Mouse (Mus musculus) liver, embryonic 15.5 days (tissue): Measurements from ENCODE around the gene Surf6. TPM values are rescaled to one million over a fixed set of nuclear protein-coding genes. Genes with fewer than 3 reads are reported as not detected.
"Not testable (repeated sequence)": the region's sequence is repeated elsewhere in the genome, so short reads cannot be mapped to it uniquely, and the experiment has no call there.

Source experiments
- ATAC-seq: fragments of 200-750 bp; cut with Nextera tagmentation; 2 replicates; pipeline ENCODE4 v1.8.0; 2017; ENCODE audit warnings: moderate number of reproducible peaks, mild to moderate bottlenecking, moderate library complexity; ENCODE audit not compliant: insufficient read depth
- H3K27ac ChIP-seq: fragments of 300-500 bp; sonication (generic); replicated peaks from 2 replicates; pipeline ENCODE4 v1.5.1; 2015; ENCODE audit warnings: mild to moderate bottlenecking, inconsistent platforms
- H3K27me3 ChIP-seq: fragments of 300-500 bp; sonication (generic); 2 replicates; pipeline ENCODE4 v1.6.1; 2015; ENCODE audit warnings: mild to moderate bottlenecking, inconsistent platforms
- H3K36me3 ChIP-seq: fragments of 300-500 bp; sonication (generic); replicated peaks from 2 replicates; pipeline ENCODE4 v1.6.1; 2015; ENCODE audit warnings: moderate library complexity, mild to moderate bottlenecking, inconsistent platforms
- H3K4me1 ChIP-seq: fragments of 300-500 bp; sonication (generic); replicated peaks from 2 replicates; pipeline ENCODE4 v1.6.1; 2015; ENCODE audit warnings: inconsistent platforms
- H3K4me2 ChIP-seq: fragments of 300-500 bp; sonication (generic); 2 replicates; pipeline ENCODE4 v1.6.1; 2015; ENCODE audit warnings: moderate library complexity, mild to moderate bottlenecking, inconsistent platforms
- H3K4me3 ChIP-seq: fragments of 300-500 bp; sonication (generic); replicated peaks from 2 replicates; pipeline ENCODE4 v1.5.1; 2015; ENCODE audit warnings: mild to moderate bottlenecking, inconsistent platforms
- H3K9ac ChIP-seq: fragments of 300-500 bp; sonication (generic); 2 replicates; pipeline ENCODE4 v1.6.1; 2015; ENCODE audit warnings: moderate library complexity, mild to moderate bottlenecking, inconsistent platforms
- H3K9me3 ChIP-seq: fragments of 300-500 bp; sonication (generic); replicated peaks from 2 replicates; pipeline ENCODE4 v1.6.1; 2016; ENCODE audit warnings: inconsistent platforms
- WGBS: fragments of 180-500 bp; shearing (Covaris S2); methylation state at CpG from one replicate; pipeline ENCODE4 v1.1.7; 2015; ENCODE audit warnings: mixed read lengths; ENCODE audit not compliant: insufficient replicate concordance; 5-methylcytosine and 5-hydroxymethylcytosine counted together
- polyA plus RNA-seq: library from polyadenylated mRNA; unstranded; fragments of >200 nt; fragmentation: Nextera tagmentation; extraction: Ambion mirVana; gene quantifications from 2 replicates; pipeline ENCODE4 v1.2.1, GENCODE M21; 2015

Gene Surf6
- polyA plus RNA-seq, 1 experiment from 2014 or later, result 9.9 TPM

- H3K36me3 ChIP-seq, result peaks cover 85% of the 10 kb centered on the region
These were observed 6.8 kb downstream of the Surf6 start for GRCm38 (mm10) chr2:26895898-26896297.

GRCm38 (mm10) chr2:26886170-26886569, 16.5 kb downstream of the Surf6 start:
- H3K27me3 ChIP-seq, H3K9ac ChIP-seq, H3K4me1 ChIP-seq, H3K9me3 ChIP-seq, H3K27ac ChIP-seq, H3K4me3 ChIP-seq, H3K4me2 ChIP-seq, ATAC-seq: not testable (repeated sequence)
- H3K36me3 ChIP-seq, result peaks cover 27% of the 10 kb centered on the region
- WGBS, result 58% methylated on average over 4 of the region's 4 CpGs

More at GRCm38 (mm10) chr2:26895898-26896297, 6.8 kb downstream of the Surf6 start:
- H3K4me1 ChIP-seq, result peaks cover 6% of the 10 kb centered on the region
- no peak overlapping the region for H3K9ac ChIP-seq
- no peak overlapping the region for H3K4me2 ChIP-seq
- no peak overlapping the region for H3K27ac ChIP-seq
- 77% methylated on average over 4 of the region's 4 CpGs for WGBS
- no peaks in the 10 kb centered on the region for H3K9me3 ChIP-seq
- H3K4me3 ChIP-seq, result no peak overlapping the region
- no peak for ATAC-seq
- H3K27me3 ChIP-seq, result no peaks in the 10 kb centered on the region

GRCm38 (mm10) chr2:26885541-26885940, 17.1 kb downstream of the Surf6 start:
- not testable (repeated sequence) for H3K4me2 ChIP-seq, H3K27ac ChIP-seq, H3K27me3 ChIP-seq, H3K4me3 ChIP-seq, H3K4me1 ChIP-seq, H3K9ac ChIP-seq, ATAC-seq, H3K9me3 ChIP-seq
- peaks cover 20% of the 10 kb centered on the region for H3K36me3 ChIP-seq
- 84% methylated on average over 2 of the region's 2 CpGs for WGBS

- Histone ChIP-seq H3K9me3 (no peaks in the 10 kb centered on the region), H3K27ac (no peak overlapping the region), H3K4me3 (no peak overlapping the region), H3K4me1 (no peaks in the 10 kb centered on the region), H3K4me2 (no peak overlapping the region), H3K27me3 (no peaks in the 10 kb centered on the region), H3K9ac (no peak overlapping the region), H3K36me3 (no peaks in the 10 kb centered on the region)
- no peak for ATAC-seq
These were observed 24.1 kb downstream of the Surf6 start for GRCm38 (mm10) chr2:26878571-26878970.

- Histone ChIP-seq H3K4me3 (no peak overlapping the region), H3K4me1 (no peaks in the 10 kb centered on the region), H3K27me3 (peaks cover 5% of the 10 kb centered on the region; the same call in 1 of the 2 replicates), H3K27ac (no peak overlapping the region), H3K4me2 (no peak overlapping the region), H3K36me3 (no peaks in the 10 kb centered on the region), H3K9ac (no peak overlapping the region), H3K9me3 (no peaks in the 10 kb centered on the region)
- ATAC-seq, result no peak
- WGBS, result 47% methylated on average over 6 of the region's 6 CpGs
These were observed 32.0 kb downstream of the Surf6 start for GRCm38 (mm10) chr2:26870666-26871065.

- no peak for ATAC-seq
- H3K36me3 ChIP-seq, result no peaks in the 10 kb centered on the region
- no peak within 1 kb of the TSS for H3K27ac ChIP-seq
- no peaks in the 10 kb centered on the region for H3K4me1 ChIP-seq
- 39% methylated on average over 3 of the region's 3 CpGs for WGBS
- H3K4me3 ChIP-seq, result no peak within 1 kb of the TSS
- no peak within 1 kb of the TSS for H3K9ac ChIP-seq
- H3K4me2 ChIP-seq, result no peak within 1 kb of the TSS
- peaks cover 2% of the 10 kb centered on the region; the same call in 1 of the 2 replicates for H3K27me3 ChIP-seq
- no peaks in the 10 kb centered on the region for H3K9me3 ChIP-seq
These were observed 37.8 kb downstream of the Surf6 start, which contains the start of gene Abo for GRCm38 (mm10) chr2:26864879-26865278. TSS of gene Abo (minus strand) at chr2:26864979.

GRCm38 (mm10) chr2:26862856-26863255, 39.8 kb downstream of the Surf6 start:
- ATAC-seq, result no peak
- Histone ChIP-seq H3K27ac (no peak overlapping the region), H3K27me3 (0 out of 2 replicates have a peak, but pooled peaks cover 2% of the 10 kb centered on the region), H3K9me3 (no peaks in the 10 kb centered on the region), H3K4me3 (no peak overlapping the region), H3K9ac (no peak overlapping the region), H3K4me1 (no peaks in the 10 kb centered on the region), H3K36me3 (no peaks in the 10 kb centered on the region), H3K4me2 (no peak overlapping the region)
- WGBS, result 35% methylated on average over 3 of the region's 3 CpGs

GRCm38 (mm10) chr2:26847706-26848105, 55.0 kb downstream of the Surf6 start:
- H3K27ac ChIP-seq, result no peak overlapping the region
- H3K4me1 ChIP-seq, result no peaks in the 10 kb centered on the region
- ATAC-seq, result no peak
- 20% methylated on average over 2 of the region's 2 CpGs for WGBS
- H3K9me3 ChIP-seq, result no peaks in the 10 kb centered on the region
- H3K36me3 ChIP-seq, result no peaks in the 10 kb centered on the region
- H3K4me2 ChIP-seq, result no peak overlapping the region
- H3K27me3 ChIP-seq, result no peaks in the 10 kb centered on the region
- H3K4me3 ChIP-seq, result no peak overlapping the region
- no peak overlapping the region for H3K9ac ChIP-seq

Other genes starting within 250 kb of the Surf6 start
- not detected in 2 replicates for gene Lcn4, start 231.6 kb downstream of the Surf6 start, polyA plus RNA-seq
- gene Abo, start 37.9 kb downstream of the Surf6 start, polyA plus RNA-seq, result not detected in 2 replicates
- gene Med22, start 7.8 kb upstream of the Surf6 start, polyA plus RNA-seq, result 19.0 TPM in 2 replicates
- gene Rpl7a, start 7.9 kb upstream of the Surf6 start, polyA plus RNA-seq, result 341 and 352 TPM in 2 replicates
- 19.0 and 21.4 TPM in 2 replicates for gene Surf2, start 13.5 kb upstream of the Surf6 start, polyA plus RNA-seq
- 33.3 and 33.8 TPM in 2 replicates for gene Surf1, start 13.7 kb upstream of the Surf6 start, polyA plus RNA-seq
- gene Surf4, start 31.0 kb upstream of the Surf6 start, polyA plus RNA-seq, result 118 and 129 TPM in 2 replicates
- 0.06 and 0.08 TPM in 2 replicates for gene Stkld1, start 31.2 kb upstream of the Surf6 start, polyA plus RNA-seq
- 19.2 and 19.9 TPM in 2 replicates for gene Rexo4, start 61.5 kb upstream of the Surf6 start, polyA plus RNA-seq
- gene Adamts13, start 70.5 kb upstream of the Surf6 start, polyA plus RNA-seq, result 1.6 and 2.0 TPM in 2 replicates
- gene Cacfd1, start 107.0 kb upstream of the Surf6 start, polyA plus RNA-seq, result 13.2 and 15.0 TPM in 2 replicates
- gene Slc2a6, start 125.1 kb upstream of the Surf6 start, polyA plus RNA-seq, result 0.28 and 0.29 TPM in 2 replicates
- gene Mymk, start 169.3 kb upstream of the Surf6 start, polyA plus RNA-seq, result 1.9 and 2.5 TPM in 2 replicates
- 0.32 and 0.48 TPM in 2 replicates for gene Adamtsl2, start 176.5 kb upstream of the Surf6 start, polyA plus RNA-seq
- gene Fam163b, start 239.6 kb upstream of the Surf6 start, polyA plus RNA-seq, result not detected in 2 replicates